Mouse (Mus musculus): Measurements from ENCODE around the gene Tas2r129.
"Not testable (repeated sequence)": the region's sequence is repeated elsewhere in the genome, so short reads cannot be mapped to it uniquely, and the experiment has no call there.

Gene Tas2r129

GRCm38 (mm10) chr6:132950802-132951201, at the start of gene Tas2r129:
Tas2r129 (plus strand) TSS chr6:132951102.
- no peak for DNase-seq (ENCODE audit: low read depth in 2 of 2, low spot score in 2 of 2)

- DNase-seq (ENCODE audit: low read depth in 2 of 2, low spot score in 2 of 2) = no peak
Measured at GRCm38 (mm10) chr6:132909351-132909750, 41.6 kb upstream of the Tas2r129 start, which contains the start of gene Tas2r125. Tas2r125 (plus strand) TSS chr6:132909651.

- not testable (repeated sequence) for DNase-seq (ENCODE audit: low read depth in 2 of 2, low spot score in 2 of 2)
Measured at GRCm38 (mm10) chr6:132941376-132941775, 9.5 kb upstream of the Tas2r129 start.

GRCm38 (mm10) chr6:132957819-132958218, 6.9 kb downstream of the Tas2r129 start, which contains the start of gene Tas2r131:
Tas2r131 (minus strand) TSS chr6:132957919.
- DNase-seq (ENCODE audit: low read depth in 2 of 2, low spot score in 2 of 2) = no peak

- no peak for DNase-seq (ENCODE audit: low read depth in 2 of 2, low spot score in 2 of 2)
Measured at GRCm38 (mm10) chr6:132980865-132981264, 30.0 kb downstream of the Tas2r129 start, which contains the start of gene Tas2r109. Tas2r109 (minus strand) TSS chr6:132980965.
